Mouse (Mus musculus) right cerebral cortex, adult 18-20 months (tissue): ENCODE data around the gene Dnm3.

Source experiments
- DNase-seq: peaks from one replicate; pipeline ENCODE4 v3.0.0; 2022; ENCODE audit warnings: mixed read lengths

Gene Dnm3

GRCm38 (mm10) chr1:162242980-162243650 is 234.7 kb downstream of the Dnm3 start:
- DNase-seq = no peak

GRCm38 (mm10) chr1:162240720-162241119 is 237.1 kb downstream of the Dnm3 start:
- DNase-seq = no peak

DNA sequence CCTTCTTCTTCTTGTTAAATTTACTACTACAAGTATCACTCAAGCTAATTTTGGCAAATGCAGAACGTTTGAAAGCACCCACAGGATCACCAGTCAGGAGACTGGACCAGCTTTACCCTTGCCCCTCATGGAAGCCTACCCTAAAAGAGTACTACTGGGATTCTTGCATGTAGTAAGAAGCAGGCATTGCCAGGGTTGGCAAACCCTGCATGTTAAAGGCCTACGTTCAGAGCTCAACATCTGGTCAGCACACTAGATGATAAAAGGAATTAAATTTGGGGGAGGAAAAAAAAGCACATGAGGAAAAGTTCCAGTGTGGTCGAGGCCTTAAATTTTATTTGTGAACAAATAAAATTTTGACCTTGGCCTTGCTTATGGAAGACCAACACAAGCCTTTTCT is 239.2 kb downstream of the Dnm3 start:
- DNase-seq = no peak

DNA sequence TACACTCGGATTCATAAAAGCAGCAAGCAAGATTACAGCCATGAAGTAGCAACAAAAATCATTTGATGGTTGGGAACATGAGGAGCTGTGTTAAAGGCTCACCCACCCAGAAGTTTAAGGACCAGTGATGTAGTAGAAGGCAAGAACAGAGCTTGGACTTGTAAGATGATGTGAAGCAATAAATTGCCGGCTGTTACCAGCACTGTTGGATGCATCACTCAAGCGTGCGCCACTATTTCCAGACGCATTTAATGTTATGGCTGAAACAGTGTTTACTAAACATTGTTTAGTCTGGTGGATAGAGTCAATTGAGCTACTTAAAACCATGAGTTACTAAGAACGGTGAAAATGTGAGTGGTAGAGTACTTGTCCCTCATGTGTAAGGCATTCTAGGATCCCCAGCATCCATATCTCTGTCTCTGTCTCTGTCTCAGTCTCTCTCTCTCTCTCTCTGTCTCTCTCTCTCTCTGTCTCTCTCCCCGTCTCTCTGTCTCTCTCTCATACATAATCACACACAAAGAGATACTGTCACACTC is 241.1 kb downstream of the Dnm3 start:
- DNase-seq = no peak

DNA sequence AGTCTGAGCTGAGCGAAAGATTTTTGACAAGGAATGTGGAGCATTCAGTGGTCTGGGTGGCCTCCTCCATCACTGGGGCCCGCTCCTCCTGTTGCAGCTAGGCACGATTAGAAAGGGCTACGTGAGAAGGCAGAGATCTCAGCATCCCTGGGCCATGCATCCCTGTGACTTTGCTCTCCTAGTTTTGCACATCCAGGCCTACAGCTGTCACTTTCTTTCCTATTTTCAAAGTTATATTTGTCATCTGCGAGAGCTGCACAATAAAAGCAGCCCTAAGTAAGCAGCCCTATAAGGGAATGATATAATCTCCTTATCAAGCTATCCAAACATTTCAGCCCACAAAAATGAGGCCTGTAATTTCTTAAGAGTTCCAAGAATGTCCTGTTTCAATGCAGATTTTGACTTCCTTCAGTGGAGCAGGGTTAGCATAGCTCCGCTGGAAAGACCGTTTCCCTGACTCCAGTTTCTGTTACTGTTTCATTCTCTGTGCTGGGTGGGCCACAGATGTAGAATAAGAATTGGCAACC is 252.2 kb downstream of the Dnm3 start:
- no peak for DNase-seq

DNA sequence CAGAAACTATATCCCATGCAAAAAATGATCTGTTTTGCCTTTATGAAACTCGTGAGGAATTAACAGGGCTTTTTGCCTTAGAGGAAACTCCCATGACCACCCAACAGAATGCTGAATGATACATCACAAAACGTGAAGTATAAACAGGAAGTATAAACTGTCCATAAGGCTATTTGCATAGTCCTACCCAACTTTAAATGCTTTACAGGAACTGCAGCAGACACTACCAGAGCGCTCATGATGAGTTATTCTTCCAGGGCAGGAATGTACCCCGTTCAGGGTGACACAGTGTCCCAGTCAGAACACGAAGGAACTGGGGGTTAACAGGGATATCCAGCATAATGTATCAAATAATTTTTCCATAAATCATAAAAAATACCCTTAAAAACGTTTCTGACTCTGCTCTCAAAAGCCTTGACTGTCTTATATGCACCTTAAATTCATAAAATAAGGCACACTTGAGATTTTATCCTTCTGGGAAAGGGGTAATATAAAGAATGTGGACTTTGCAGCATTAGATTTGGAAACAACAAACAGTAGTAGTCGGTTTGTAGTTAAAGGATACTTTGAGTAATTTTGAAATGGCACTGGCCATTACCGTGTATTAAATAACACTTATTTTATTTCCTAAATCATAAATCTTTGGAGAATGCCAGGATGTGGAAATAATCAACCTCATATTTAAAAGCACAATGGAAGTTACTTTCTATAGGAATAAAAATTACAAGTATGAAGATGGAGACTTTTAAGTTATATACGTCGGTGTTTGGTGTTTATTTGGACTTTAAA is 252.8 kb downstream of the Dnm3 start:
- no peak for DNase-seq

GRCm38 (mm10) chr1:162224061-162224460 is 253.8 kb downstream of the Dnm3 start:
- DNase-seq = no peak

GRCm38 (mm10) chr1:162223258-162223940 is 254.4 kb downstream of the Dnm3 start:
- no peak for DNase-seq

DNA sequence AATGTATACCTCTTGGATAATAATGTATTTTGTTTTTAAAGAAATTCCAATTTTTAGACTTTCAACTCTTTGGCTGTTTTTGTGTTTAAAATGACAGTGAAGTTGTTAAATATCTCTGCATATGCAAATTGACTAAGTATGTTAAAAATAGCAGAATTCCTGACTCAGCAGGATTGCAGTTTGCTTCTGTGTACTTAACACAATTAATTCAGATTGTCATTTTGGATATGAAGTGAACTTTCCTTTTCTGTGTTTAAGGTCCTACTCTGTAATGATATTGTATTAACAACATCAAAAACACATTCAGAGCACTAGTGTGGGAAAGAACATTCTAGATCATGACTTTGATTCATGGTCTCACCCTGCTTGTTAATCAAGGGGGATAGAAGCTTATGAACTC is 255.5 kb downstream of the Dnm3 start:
- DNase-seq = no peak

DNA sequence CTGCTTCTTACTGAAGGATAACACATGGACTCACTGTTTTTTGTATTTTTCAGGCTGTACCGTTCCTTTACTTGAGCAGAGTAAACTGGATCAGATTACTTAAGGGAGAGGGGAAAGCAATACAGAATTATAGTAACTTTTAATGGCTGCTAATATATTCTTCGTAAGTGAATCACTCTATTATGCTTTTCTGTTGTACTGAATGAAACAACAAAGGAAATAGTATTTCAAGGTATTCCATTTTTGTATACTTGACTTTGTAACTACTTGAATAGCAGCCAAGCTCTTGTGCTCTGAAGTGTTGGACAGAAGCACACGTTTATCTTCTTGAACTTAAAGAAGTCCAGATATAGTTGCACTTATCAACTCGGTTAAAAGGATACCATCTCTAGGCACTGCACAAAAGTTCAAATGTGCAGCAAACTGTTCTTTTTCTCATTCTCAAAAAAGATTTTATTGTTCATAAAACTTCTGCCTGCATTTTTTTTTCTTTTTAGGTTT is 256.0 kb downstream of the Dnm3 start:
- DNase-seq = no peak

- DNase-seq = no peak
Measured at GRCm38 (mm10) chr1:162220891-162221290, 256.9 kb downstream of the Dnm3 start.

DNA sequence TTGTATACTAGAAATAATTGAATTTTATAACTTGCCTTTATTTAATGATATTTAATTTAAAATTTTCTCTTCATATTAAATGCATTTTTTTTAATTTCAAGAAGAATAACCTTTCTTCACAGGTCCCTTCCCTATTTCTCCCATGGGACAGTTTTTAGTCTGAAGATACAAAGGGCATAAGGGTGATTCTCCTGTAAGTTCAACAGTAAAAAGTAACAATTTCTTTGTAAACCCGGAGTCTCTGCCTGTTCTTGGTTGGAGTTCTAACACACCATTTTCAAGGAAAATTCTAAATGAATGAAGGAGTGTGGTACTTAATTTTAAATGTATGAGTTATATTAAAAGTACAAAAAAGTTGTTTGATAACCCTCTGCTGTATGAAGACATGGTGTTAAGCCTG is 258.1 kb downstream of the Dnm3 start:
- DNase-seq = no peak

DNA sequence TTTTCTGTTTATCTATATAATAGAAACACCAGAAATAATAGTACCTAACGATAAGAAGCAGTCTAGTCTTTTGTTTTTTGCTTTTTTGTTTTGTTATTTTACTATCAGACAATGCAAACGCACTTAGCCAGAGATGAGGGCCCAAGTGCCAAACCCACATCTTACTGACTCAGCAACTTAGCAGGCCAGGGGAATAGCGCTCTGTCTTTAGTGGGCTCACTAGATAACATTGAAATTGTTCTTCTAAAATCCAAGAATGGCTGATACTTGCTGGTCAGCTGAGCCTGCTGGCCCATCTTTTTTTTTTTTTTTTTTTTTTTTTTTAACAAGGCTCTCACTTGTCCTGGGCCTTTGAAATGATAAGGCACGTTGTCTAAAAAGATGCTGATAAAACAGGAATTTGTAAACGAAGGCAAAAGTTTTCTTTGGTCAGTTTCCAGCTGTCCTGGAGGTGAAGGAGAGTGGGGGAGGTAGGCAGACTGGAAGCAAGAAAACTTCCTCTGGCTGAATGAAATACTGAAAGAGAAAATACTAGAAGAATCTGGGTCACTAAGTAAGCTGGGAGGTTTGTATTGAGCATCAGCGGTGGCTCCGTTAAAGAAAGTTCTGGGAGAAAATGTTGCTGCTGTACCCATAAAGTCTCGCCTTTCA is 259.2 kb downstream of the Dnm3 start:
- no peak for DNase-seq

DNA sequence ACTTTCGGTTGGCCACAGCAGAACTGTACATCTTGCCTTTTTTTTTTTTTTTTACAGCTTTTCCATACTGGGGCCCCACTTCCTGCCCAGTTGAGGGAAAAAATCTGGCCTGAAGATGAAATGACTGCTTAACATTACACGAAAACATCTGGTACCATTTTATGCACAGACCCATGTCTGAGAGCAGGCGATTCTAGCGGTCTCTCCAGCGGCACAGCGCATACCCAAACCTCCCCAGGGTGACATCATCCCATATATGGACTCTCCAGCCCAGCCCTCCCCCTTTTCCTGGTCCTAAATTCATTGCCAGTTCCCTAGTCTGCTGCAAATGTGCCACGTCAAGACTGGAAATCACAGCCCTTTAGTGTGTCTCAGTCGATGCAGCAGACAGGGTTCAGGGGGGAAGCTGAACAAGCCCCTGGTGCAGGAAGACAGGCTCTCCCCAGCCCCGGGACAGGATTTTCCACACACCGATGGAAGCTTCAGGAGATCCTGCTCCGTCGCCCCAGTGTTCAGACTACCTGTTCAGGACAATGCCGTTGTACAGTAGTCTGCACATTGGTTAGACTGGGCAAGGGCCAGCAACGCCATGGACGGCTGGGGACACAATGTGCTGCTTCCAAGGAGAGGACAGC is 260.4 kb downstream of the Dnm3 start:
- no peak for DNase-seq

DNA sequence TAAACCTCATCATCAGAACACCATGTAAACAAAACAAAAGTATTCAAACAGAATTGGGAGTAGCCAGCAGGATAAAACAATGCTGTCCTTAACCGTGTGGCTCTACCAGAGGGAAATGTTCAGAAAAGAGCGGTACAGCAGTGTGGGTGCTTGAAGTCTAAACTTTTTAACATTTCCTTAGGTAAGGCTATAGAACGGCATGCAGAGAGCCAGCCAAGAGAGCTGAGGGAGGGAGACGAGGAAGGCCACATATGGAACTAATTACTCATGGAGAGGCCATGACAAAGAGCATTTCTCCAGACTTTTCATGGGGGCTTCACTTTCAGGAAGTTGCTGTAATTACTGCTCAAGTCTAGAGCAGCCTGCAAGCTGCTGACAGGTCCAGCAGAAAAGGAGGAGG is 261.2 kb downstream of the Dnm3 start:
- DNase-seq = no peak

GRCm38 (mm10) chr1:162215743-162216142 is 262.1 kb downstream of the Dnm3 start:
- no peak for DNase-seq

DNA sequence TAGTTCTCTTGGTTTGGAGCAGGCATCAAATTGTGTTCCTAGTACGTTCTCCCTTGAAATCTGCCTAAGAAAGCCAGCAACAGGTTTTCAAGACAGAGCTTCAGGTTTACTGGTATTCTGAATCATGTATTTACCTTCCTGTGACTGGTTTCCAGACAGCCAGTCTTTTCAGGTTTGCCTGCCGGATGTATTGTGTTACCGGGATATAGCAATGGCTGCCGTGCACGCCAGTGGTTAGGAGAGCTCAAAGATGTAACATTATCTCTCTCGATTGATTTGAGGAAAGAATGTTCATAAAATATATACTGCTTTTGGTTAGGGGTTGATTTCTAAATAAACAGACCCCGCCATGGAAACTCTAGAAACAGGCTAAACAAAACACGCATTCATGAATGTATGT is 264.8 kb downstream of the Dnm3 start:
- no peak for DNase-seq

GRCm38 (mm10) chr1:162210529-162210928 is 267.3 kb downstream of the Dnm3 start:
- no peak for DNase-seq

DNA sequence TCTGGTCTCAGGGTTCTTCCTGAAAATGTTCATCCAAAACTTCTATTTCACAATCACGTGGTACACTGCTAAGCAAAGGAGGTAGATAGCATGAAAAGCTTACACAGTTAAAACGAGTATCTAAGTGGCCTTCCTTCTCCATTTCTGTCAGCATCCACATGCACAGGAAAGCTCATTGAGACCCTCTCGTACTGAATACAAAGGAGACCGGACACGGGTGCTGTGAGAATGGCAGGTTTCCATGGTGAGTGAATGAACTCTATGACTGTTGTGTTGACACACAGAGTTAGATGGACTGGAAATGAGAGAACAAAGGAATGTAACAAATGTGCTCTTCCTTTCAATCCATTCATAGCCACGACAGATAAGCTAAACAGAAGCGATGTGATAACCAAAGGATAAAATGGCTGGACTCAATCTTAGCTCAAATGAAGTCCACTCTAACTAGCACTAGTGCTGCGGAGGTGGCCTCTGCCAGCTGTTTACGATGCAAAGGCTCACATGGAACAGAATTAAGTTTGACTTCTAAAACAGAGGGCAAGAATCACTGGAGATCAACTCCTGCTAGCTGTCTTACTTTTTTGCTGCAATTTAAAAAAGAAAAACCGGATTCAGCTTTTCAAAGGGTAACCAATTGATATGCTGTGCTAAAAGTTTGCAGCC is 268.2 kb downstream of the Dnm3 start:
- DNase-seq = no peak

GRCm38 (mm10) chr1:162209010-162209409 is 268.8 kb downstream of the Dnm3 start:
- no peak for DNase-seq

DNA sequence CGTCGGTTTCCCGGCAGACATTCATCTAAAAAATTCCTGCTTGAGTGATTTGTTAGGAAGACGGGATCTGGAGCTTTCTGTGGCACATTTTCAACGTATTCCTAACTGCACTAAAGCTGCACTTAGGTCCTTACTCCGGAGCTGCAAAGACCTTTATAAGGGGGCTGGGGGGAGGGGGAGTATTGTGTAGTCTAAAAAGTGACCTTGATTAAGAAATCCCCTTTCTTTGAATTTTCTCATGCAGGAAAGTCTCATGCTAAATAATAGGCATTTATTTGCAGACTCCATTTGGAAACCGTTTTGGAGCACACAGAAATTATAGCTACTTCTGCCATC is 270.2 kb downstream of the Dnm3 start:
- no peak for DNase-seq
